Mouse (Mus musculus): ENCODE results near the gene Itpr2.

Gene Itpr2

GRCm38 (mm10) chr6:146410427-146410810 lies 91.6 kb downstream of the Itpr2 start:
- no peak for DNase-seq

- DNase-seq, result peak; percentile 88
Observed at GRCm38 (mm10) chr6:146409692-146410426, 92.2 kb downstream of the Itpr2 start.

DNA sequence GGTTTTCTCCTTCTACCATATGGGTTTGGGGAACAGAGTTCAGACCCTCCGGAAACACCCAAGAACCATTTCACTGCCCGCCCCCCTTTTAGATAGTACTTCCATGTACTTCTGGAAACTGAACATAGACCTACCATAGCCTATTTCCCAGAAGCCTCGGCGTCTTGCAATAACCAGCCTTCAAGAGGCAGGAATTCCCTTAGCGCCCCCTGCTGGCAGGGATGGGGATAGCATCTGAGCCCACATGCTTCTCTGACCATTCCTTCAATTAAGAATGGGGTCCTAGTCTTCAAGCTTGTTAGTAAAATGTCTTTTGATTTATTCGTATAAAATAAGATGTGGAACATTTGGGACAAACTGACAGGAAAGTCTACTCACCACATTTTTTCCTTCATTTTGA lies 96.6 kb downstream of the Itpr2 start:
- DNase-seq, result peak; percentile 71

DNA sequence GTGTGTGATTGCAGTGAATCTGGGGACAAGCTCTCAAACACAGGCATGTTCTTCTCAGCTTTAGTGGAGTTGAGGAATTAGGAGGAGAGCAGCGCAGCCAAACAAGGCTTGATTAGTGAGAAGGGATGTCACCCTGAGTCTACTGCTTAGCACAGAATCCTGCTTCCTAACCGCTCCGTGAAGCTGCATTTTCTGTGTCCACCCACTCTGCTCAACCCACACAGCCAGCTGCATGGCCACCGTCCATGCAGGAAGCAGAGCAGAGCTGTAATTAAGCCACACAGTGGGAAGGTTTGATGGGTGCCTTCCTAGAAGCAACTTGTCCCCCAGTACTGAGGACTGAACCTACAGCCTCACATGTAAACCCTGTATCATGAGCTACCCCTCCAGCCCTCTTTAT lies 97.1 kb downstream of the Itpr2 start:
- no peak for DNase-seq

DNA sequence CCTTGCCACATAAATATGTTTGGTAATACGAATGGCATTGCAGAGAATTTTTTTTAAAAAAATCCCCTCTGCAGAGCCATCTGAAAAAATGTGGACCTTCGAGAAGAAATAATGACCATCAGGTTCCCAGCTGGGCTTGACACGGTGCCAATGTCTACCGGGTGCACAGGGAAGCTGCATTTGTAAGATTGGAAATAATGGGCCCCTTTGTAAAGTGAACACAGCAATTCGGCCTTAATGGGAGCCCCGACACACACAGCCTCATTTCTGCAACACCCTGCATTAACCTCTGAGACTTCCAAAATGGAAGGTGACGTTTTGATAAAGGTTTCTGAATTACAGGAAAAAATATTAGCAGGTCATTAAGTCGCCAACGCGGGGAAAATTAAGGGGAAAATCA lies 97.9 kb downstream of the Itpr2 start:
- DNase-seq, result peak; percentile 67

DNA sequence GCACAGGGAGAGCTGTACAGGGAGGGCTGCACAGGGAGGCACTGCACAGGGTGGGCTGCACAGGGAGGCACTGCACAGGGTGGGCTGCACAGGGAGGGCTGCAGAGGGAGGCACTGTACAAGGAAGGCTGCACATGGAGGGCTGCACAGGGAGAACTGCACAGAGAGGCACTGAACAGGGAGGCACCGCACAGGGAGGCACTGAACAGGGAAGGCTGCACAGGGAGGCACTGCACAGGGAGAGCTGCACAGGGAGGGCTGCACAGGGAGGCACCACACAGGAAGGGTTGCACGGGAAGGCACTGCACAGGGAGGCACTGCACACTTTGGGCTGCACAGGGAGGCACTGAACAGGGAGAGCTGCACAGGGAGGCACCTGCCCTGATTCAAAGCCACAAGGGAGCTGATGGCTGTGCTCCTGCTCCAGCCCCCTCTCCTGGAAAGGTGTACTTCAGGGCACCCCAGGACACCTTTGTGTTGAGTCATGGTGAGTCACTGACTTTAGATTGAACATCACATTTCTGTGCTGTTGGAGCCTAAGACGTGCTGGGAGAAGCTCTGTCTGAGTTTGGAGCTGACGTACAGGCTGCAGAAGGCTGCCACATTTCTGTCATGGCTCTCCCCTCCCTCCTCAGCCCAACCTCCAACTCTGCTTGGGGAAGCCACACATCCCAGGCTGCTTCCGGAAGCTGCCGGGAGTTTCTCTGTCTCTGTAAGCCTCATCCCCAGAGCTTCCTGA lies 98.9 kb downstream of the Itpr2 start:
- no peak for DNase-seq

DNA sequence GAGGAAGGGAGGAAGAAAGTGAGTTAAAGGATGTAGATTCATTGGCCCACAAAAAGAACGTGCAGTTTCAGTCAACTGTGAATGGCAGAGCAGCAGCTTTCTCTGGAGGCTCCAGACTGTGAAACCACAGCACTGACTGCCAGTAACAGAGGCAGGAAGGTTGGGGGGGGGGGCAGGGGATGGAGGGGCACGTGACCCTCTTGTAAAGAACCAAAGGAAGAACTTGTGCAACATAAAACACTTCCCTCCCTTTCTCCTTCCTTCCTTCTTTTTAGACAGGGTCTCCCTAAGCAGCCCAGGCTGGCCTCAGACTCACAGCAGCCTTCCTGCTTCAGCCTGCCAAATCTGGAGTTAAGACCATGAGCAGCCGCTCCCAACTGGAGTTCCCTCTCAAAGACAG lies 104.2 kb downstream of the Itpr2 start:
- DNase-seq, result no peak

- no peak for DNase-seq
Observed at GRCm38 (mm10) chr6:146396253-146396652, 105.8 kb downstream of the Itpr2 start.

DNA sequence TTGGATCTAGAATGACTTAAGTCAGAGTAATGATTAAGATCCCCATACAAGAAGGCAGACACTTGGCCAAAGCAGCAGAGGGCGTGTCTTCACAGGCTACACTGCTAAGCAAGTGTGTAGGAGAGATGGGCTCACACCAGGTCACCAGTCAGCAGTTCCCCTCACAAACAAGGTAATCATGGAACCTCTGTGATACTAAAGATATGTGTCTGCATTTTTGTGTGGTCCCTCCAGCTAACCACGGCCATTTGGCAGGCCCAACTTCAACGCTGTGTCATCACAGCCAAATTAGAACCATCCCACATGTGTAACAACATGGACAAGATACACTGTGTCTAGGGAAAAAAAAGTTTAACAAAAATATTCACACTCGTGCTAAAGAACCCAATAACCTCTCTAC lies 106.4 kb downstream of the Itpr2 start:
- no peak for DNase-seq

GRCm38 (mm10) chr6:146392188-146392587 lies 109.8 kb downstream of the Itpr2 start:
- no peak for DNase-seq

- DNase-seq, result no peak
Observed at GRCm38 (mm10) chr6:146390159-146390558, 111.9 kb downstream of the Itpr2 start.

DNA sequence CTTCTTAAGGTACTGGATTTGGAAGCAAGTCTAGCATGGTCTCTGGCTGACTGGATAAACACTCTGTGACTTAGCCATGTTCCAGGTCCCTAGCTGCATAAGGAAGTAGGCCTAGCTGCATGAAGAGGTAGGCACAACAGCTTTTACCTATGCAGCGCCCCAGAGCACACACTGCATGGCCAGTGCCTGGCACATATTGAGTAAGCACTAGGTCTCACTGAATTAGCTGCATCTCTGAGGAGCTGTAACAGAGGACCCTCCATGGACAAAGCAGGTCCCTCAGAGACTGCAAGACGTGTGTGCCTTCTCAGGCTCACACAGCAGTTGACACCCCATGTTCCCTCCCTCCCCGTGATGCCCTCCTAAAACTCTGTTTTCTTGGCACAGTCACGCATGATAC lies 114.0 kb downstream of the Itpr2 start:
- DNase-seq, result no peak

DNA sequence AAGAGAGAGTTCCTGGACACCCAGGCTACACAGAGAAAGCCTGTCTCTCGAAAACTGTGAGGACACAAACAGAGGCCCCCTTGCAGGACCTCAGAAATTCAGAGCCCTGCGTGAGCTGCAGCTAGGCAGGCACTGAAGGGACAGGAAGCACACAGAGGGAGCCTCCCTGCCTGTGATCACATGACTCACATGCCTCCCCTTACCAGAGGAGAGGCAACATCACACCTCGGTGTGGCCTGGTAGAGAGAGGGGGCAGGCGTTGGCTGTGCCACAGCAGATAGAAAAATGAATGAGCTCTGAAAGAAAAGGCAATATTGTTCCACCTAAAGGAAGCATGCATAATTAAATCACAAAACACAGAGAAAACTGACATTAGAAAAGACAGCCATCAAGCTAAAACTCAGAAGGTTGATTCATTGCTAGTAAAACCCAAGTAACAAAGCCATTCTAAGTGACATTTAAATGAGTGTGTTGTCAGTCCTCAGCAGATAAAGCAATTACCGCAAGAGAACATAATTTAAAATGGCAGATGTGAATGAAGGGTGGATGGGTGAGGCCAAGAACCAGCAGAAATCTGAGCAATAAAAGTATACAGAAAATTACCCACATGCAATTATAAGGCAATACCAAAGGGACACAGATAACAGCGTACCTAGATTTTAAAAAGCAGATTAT lies 114.8 kb downstream of the Itpr2 start:
- DNase-seq, result peak; percentile 53

DNA sequence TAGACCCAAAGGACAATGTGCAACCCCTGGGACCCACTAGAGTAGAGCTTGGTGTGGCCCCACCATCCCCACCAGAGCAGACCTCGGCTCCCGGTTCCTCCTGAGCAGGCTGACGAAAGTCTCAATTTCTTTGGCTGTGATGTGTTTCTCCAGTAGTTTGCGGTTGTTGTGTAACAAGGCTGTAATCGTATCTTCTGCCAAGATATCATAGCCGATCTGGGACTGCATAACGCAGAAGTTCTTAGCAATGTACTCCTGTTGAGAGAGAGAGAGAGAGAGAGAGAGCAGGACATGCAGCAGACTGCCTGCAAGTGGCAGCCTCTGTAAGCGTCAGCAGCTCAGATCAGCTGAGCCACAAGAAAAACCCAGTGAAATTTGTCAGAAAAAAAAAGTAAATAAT lies 122.8 kb downstream of the Itpr2 start:
- DNase-seq, result no peak

DNA sequence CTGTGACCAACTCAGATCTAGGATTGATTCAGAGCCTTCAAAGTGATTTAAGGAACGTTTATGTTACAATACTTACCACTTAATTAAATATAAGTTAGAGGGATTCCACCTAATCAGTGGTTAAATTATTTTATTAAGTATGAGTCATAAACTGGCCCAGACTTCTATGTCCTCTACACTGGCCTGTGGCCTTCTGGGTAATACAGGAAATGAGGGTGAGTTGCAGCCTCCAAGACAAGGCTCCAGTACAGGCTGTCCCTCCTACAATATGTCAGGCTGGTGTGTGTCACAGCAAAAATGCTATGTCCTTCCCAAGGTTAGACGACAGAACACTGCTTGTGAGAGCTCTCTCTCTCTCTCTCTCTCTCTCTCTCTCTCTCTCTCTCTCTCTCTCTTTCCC lies 130.5 kb downstream of the Itpr2 start:
- no peak for DNase-seq

DNA sequence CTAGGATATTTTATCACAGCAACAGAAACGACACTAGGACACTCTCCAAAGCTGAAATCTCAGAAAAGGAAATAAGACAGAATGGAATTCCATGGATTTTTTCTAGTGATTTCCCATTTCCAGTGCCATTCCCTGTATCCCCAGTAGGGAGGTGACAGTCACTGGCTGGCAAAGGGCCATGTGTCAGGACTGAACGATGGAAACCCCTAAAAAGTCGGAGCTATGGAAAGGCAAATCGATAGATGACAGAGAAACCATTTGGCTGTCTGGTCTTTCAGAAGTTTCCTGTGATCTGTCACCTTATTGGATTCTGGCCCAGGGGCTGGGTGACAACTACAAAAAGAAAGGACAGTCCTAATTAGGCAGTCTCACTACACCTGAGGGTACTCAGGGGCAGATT lies 135.8 kb downstream of the Itpr2 start:
- DNase-seq, result no peak

DNA sequence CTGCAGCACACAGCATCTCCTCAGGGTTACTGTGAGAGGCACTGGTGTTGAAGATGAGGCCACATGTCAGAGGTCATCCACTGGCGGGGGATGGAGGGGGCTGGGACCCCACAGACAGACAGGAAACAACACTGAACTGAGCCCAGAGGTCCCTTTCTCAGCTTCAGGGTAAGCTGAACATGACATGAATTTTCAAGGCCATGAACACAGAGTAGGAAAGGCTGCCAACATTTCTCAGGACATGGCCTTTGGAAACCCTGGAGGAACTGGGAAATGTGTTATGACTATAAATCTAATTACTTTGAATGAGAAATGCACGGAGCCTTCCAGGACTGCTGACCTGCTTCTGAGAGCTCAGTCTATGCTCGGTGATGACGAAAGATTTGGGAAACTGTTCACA lies 144.1 kb downstream of the Itpr2 start:
- no peak for DNase-seq

DNA sequence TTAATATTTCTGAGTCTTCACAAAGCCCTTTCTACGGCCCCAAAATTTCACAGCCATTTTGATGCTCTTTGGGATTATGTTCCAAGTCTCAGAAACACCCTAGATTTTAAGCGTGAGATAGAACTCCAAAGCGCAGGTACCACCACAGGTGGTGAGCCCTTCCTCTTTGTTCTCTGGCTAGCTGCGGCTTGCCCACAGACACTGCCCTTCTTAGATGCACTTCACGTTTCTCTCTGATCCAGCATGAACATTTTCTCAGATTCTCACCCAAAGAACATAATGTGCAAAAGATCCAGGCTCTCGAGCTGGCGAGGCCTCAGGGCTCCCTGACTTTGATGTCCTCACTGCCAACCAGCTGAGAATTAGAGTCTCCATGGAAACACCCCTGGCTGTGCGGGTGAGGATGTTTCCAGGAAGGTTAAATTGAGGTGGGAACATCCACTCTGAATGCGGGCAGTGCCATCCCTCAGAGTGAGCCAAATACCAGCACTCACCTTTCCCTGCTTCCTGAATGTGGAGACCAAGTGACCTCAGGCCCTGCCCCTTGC lies 149.7 kb downstream of the Itpr2 start:
- no peak for DNase-seq

DNA sequence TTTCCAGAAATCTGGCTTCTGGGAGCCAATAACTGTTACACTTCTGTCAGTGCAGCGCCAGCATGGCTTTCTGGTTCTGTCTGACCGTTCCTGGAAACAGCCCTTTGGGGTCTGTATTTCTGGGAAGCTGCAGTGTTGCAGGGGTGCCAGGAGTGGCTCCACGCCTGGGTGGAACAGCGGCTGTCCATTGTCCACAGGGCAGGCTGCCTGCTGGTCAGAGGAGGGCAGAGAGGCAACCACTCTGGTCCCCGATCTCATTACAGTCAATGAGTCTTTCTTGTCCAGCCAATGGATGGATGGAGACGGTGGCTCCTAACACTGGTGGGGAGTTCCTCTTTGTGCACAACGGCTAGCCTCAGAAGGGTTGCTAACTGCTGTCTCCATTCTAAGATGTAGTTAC lies 150.2 kb downstream of the Itpr2 start:
- DNase-seq, result no peak

DNA sequence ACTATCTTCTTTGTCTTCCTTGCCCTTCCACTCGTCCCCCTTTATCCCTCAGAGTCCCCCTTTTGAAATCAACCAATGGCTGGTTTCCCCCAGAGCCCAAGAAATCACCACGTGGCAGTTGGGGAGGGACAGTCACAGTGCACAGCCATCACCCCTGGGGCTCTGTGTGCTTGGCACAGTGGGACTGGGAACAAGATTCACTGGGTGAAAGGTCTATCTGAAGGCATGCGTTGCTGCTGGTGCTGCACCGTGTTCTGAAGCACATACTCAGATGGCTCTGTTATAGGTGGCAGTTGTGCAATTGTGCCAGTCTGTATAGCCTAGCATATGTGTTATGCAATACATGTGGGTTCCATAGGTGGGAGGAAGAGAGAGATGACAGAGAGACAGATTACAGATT lies 154.5 kb downstream of the Itpr2 start:
- no peak for DNase-seq

DNA sequence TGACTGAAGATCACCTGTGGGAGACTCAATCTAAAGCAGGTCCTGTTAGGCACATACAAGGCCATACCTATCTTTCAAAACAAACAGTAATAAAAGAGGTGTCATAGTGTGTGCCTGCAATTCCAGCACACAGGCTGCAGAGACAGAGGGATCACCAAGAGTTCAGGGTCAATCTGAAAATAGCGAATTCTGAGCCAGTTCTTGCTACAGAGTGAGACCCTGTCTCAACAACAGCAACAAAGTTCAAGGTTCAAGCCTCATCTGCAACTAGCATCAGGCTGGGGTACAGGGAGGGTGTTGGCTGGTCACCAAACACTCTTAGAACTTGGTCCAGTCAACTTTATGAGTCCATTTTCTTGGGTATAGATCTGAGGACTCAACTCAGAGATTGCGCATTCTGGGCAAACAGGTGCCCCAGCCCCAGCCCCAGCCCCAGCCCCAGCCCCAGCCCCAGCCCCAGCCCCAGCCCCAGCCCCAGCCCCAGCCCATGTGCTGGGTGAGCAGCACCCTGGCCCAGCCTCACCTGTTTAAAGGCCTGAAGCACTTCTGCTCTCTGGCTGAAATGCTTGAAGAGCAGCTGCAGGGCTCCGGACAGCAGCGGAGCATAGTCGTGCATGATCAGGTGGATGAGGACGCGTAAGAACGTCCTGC lies 155.4 kb downstream of the Itpr2 start:
- DNase-seq, result no peak

- DNase-seq, result peak; percentile 49
Observed at GRCm38 (mm10) chr6:146344732-146345131, 157.3 kb downstream of the Itpr2 start.

- peak; percentile 39 for DNase-seq
Observed at GRCm38 (mm10) chr6:146343671-146344384, 158.2 kb downstream of the Itpr2 start.

Data from retina, postnatal 1 day (tissue).